13 mouse cellular contexts compared by ENCODE assay signal in the genomic region with DNA sequence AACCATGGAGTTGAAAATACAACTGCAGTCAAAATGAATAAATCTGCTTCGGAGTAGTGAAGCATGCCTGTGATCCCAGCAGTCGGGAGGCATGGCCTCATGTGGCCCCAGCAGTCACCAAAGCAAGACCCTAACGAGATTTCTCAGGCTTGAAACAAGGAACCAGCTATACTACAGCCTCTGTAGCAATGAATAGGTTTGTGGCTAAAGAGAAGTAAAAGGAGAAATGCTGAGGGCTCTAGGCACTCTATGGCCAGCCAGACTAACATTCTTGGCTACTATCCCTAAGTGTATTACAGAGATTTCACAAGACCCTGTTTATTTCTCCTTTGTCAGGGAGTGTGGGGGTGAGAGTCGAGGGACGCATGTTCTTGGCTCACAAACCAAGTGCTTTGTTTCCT.
DNase-seq lines count a peak whose midpoint lies in the region; ATAC-seq lines count a peak whose summit lies in the region.
"Had no signal": no experiment of that assay in that cellular context is flagged by ENCODE, and none has a peak within 500 bp of the region (broad histone marks: within the 10 kb centered on the region; RNA-seq: fewer than 3 reads in every experiment).

No protein-coding gene starts in this region.

- H3K9me3 ChIP-seq in hindbrain, embryonic 10.5 days = no peaks in the 10 kb centered on the region
- no peaks in the 10 kb centered on the region for H3K9me3 ChIP-seq in hindbrain, embryonic 11.5 days (ENCODE audit: control insufficient read depth, low read length)
- H3K9me3 ChIP-seq in kidney, embryonic 14.5 days (ENCODE audit: control insufficient read depth, low read length) = no peaks in the 10 kb centered on the region
- H3K9me3 ChIP-seq in liver, embryonic 12.5 days (replicated peaks) = no peaks in the 10 kb centered on the region
- H3K9me3 ChIP-seq: heart, embryonic 13.5 days had no signal

- H3K36me3 ChIP-seq in hindbrain, embryonic 10.5 days = no peaks in the 10 kb centered on the region
- no peaks in the 10 kb centered on the region for H3K36me3 ChIP-seq in hindbrain, embryonic 11.5 days (ENCODE audit: control insufficient read depth, insufficient read depth, low read length)
- no peaks in the 10 kb centered on the region for H3K36me3 ChIP-seq in kidney, embryonic 14.5 days (ENCODE audit: control insufficient read depth, insufficient read depth, low read length)
- no peaks in the 10 kb centered on the region for H3K36me3 ChIP-seq in liver, embryonic 12.5 days
- H3K36me3 ChIP-seq: heart, embryonic 13.5 days had no signal

- peak overlapping the region; percentile 2; the same call in 1 of the 2 replicates for H3K27ac ChIP-seq in hindbrain, embryonic 10.5 days
- H3K27ac ChIP-seq in hindbrain, embryonic 11.5 days (ENCODE audit: low read depth, low read length) = no peak overlapping the region
- H3K27ac ChIP-seq in kidney, embryonic 14.5 days (ENCODE audit: low read depth, low read length) = no peak overlapping the region
- no peak overlapping the region for H3K27ac ChIP-seq in liver, embryonic 12.5 days
- H3K27ac ChIP-seq: heart, embryonic 13.5 days had no signal

- peaks cover 45% of the 10 kb centered on the region for H3K27me3 ChIP-seq in hindbrain, embryonic 10.5 days (ENCODE audit: insufficient read depth, poor library complexity, severe bottlenecking)
- H3K27me3 ChIP-seq in hindbrain, embryonic 11.5 days (ENCODE audit: control insufficient read depth, insufficient read depth, low read length) = peaks cover 2% of the 10 kb centered on the region
- no peaks in the 10 kb centered on the region for H3K27me3 ChIP-seq in kidney, embryonic 14.5 days (ENCODE audit: control insufficient read depth, insufficient read depth, low read length)
- no peaks in the 10 kb centered on the region for H3K27me3 ChIP-seq in liver, embryonic 12.5 days (replicated peaks)
- H3K27me3 ChIP-seq: heart, embryonic 13.5 days had no signal

- no peak for ATAC-seq in hindbrain, embryonic 11.5 days (ENCODE audit: low FRiP score)
- peak; percentile 35; the same call in 1 of the 2 replicates for ATAC-seq in kidney, embryonic 14.5 days (ENCODE audit: low FRiP score, low TSS enrichment)
- no peak for ATAC-seq in liver, embryonic 12.5 days
- ATAC-seq: inflammation-experienced regulatory T-cells, adult 6 months had no signal

- DNase-seq in hindbrain, embryonic 10.5 days (ENCODE audit: low spot score) = no peak
- no peak for DNase-seq in hindbrain, embryonic 11.5 days (ENCODE audit: low spot score)
- peak; percentile 95 for DNase-seq in adipocyte (ENCODE audit: low spot score)
- DNase-seq in lung, postnatal 14 days = peak; percentile 11
- DNase-seq in ovary, adult 18-20 months (ENCODE audit: low spot score) = no peak
- DNase-seq in thymus, postnatal 14 days = no peak
- DNase-seq: cerebellum, postnatal 25 days; thymus, postnatal 25 days had no signal

- H3K4me3 ChIP-seq in hindbrain, embryonic 10.5 days = no peak overlapping the region
- H3K4me3 ChIP-seq in hindbrain, embryonic 11.5 days (ENCODE audit: low read depth, low read length) = no peak overlapping the region
- H3K4me3 ChIP-seq in kidney, embryonic 14.5 days (ENCODE audit: low read length) = no peak overlapping the region
- no peak overlapping the region for H3K4me3 ChIP-seq in liver, embryonic 12.5 days
- H3K4me3 ChIP-seq: erythroblast, embryonic 14.5 days; heart, embryonic 13.5 days had no signal

- no peak overlapping the region for H3K4me2 ChIP-seq in hindbrain, embryonic 11.5 days (replicated peaks; ENCODE audit: low read depth, low read length)
- H3K4me2 ChIP-seq in kidney, embryonic 14.5 days (replicated peaks; ENCODE audit: low read depth, low read length) = no peak overlapping the region
- no peak overlapping the region for H3K4me2 ChIP-seq in liver, embryonic 12.5 days
- H3K4me2 ChIP-seq: heart, embryonic 13.5 days had no signal

- H3K4me1 ChIP-seq in hindbrain, embryonic 10.5 days (replicated peaks) = peaks cover 33% of the 10 kb centered on the region
- H3K4me1 ChIP-seq in hindbrain, embryonic 11.5 days (replicated peaks; ENCODE audit: control insufficient read depth, insufficient read depth, low read length) = peaks cover 4% of the 10 kb centered on the region
- H3K4me1 ChIP-seq in kidney, embryonic 14.5 days (ENCODE audit: control insufficient read depth, insufficient read depth, low read length) = no peaks in the 10 kb centered on the region
- H3K4me1 ChIP-seq in liver, embryonic 12.5 days = no peaks in the 10 kb centered on the region
- H3K4me1 ChIP-seq: heart, embryonic 13.5 days had no signal

- 48% methylated on average over 5 of the region's 5 CpGs for WGBS in hindbrain, embryonic 10.5 days
- WGBS in hindbrain, embryonic 11.5 days = 58% methylated on average over 5 of the region's 5 CpGs
- WGBS in kidney, embryonic 14.5 days = 38% methylated on average over 5 of the region's 5 CpGs
- WGBS in liver, embryonic 12.5 days (ENCODE audit: insufficient replicate concordance) = 41% methylated on average over 5 of the region's 5 CpGs

- no peak overlapping the region for H3K9ac ChIP-seq in hindbrain, embryonic 11.5 days (ENCODE audit: low read depth, low read length)
- H3K9ac ChIP-seq in kidney, embryonic 14.5 days (ENCODE audit: low read depth, low read length) = no peak overlapping the region
- no peak overlapping the region for H3K9ac ChIP-seq in liver, embryonic 12.5 days
- H3K9ac ChIP-seq: heart, embryonic 13.5 days had no signal

Comparison
In these comparisons a context has a peak if more than half of its experiments do, and no peak if none do; other contexts are left out.
1. DNase-seq: peak in adipocyte (single experiment) and lung, postnatal 14 days (single experiment); none in hindbrain, embryonic 10.5 days (single experiment), hindbrain, embryonic 11.5 days (single experiment), ovary, adult 18-20 months (single experiment) and thymus, postnatal 14 days (single experiment).